Mouse (Mus musculus) lung, adult 18-20 months (tissue): ENCODE data around the gene Dpp9.
"Not testable (repeated sequence)": the region's sequence is repeated elsewhere in the genome, so short reads cannot be mapped to it uniquely, and the experiment has no call there.

Experiments
- DNase-seq, 2 experiments: peaks; one replicate each; pipeline ENCODE4 v3.0.0; 2022; ENCODE audit warnings: mixed read lengths in 2 of 2

Dpp9 gene

GRCm38 (mm10) chr17:56218377-56219191 is at the start of gene Dpp9:
TSS of gene Dpp9 (minus strand) at chr17:56218905.
- DNase-seq: peak; percentile 91 to 95

GRCm38 (mm10) chr17:56266271-56266670 is 47.6 kb upstream of the Dpp9 start:
- no peak for DNase-seq

GRCm38 (mm10) chr17:56265869-56266268 is 47.2 kb upstream of the Dpp9 start:
- DNase-seq: no peak

GRCm38 (mm10) chr17:56265011-56265410 is 46.3 kb upstream of the Dpp9 start:
- no peak for DNase-seq

DNA sequence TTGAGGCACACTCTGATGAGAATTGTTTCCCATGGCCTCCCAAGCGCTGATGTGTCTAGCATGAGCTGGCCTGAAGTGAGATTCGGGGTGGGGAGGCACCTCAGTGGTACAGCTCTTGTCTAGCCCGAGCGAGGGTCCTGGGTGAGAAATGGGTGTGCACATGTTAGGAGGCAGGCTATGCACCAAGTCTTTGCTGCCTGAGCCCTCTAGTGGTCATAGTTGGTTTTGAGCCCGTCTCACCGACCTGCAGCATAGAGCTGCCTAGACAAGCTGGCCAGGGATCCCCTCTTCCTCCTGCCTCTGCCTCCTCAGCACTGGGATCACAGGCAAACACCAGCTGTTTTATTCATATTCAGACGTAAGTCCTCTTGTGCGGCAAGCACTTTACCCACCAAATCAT is 45.3 kb upstream of the Dpp9 start:
- DNase-seq: peak; percentile 79 to 81

DNA sequence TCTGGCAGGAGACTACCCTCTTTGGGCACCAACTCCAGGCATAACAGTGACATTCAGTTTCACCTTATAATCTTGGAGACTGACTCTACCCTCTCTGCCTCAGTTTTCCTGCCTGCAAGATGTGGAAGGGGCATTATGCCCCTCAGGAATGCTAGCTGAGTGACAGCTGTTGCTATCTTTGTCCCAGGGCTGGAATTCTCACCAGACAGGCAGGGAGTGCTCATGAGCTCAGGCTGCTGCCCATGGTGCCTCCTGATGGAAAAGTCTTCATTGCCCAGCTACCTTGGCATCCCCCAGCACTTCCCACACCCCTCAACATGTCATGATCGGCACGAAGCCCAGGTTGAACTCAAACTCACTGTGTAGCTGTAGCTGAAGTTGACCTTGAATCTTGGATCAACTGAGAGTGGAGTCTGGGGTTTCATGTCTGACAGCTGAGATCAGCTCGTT is 44.0 kb upstream of the Dpp9 start:
- DNase-seq: no peak

DNA sequence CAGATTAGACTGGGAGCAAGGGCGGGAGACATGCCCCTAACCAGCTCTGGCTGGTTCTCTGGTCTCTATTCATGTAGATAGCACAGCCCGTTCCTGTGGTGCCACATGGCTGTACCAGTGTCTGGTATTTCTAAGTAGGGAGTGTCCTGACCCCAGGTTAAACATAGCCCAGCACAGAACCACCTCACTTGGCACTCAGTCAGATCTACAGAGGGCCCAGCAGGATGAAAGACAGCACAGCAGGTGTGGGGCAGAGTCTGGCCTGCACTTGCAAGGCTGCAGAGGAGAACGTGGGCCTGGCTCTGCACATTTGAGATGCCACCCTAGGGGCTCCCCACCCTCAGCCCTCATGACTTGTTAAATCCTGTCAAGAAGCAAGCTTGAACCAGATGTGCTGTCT is 42.5 kb upstream of the Dpp9 start:
- peak in 1 of 2 experiments; percentile 42 for DNase-seq

- no peak for DNase-seq
Measured at GRCm38 (mm10) chr17:56259301-56260037, 40.8 kb upstream of the Dpp9 start.

DNA sequence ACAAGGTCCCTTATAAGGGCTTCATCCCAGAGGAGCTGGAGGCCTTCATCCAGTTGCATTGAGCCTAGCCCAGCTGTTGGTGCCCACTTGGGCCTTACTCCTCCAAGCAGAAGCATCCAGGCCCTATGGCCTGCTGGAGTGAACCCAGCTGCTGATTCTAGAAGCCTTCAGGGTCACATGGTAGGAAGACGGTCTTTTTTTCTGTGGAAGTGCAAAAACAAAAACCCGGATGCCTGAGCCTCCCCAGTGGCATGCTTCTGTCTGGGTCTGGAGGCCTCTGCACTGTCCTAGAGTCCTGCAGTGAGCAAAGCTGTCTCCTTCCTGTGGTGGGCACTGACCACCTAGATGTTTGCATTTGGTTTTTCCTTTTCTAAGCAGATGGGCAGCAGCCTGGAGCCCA is 40.1 kb upstream of the Dpp9 start:
- not testable (repeated sequence) for DNase-seq

- not testable (repeated sequence) for DNase-seq
Measured at GRCm38 (mm10) chr17:56258269-56258668, 39.6 kb upstream of the Dpp9 start.

DNA sequence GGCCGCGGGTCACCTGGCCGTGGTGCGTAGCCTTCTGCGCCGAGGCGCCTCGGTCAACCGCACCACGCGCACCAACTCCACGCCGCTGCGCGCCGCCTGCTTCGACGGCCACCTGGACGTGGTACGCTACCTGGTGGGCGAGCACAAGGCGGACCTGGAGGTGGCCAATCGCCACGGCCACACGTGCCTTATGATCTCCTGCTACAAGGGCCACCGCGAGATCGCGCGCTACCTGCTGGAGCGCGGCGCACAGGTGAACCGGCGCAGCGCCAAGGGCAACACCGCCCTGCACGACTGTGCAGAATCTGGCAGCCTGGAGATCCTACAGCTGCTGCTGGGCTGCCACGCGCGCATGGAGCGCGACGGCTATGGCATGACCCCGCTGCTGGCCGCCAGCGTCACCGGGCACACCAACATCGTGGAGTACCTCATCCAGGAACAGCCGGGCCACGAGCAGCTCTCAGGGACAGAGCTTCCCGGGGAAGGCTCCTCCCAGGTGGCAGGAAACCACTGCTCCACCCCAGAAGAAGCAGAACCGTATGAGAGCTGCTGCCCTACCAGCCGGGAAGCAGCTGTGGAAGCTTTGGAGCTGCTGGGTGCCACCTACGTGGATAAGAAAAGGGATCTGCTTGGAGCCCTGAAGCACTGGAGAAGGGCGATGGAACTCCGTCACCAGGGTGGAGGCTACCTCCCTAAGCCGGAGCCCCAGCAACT is 38.6 kb upstream of the Dpp9 start:
- peak in 1 of 2 experiments; percentile 47 for DNase-seq

DNA sequence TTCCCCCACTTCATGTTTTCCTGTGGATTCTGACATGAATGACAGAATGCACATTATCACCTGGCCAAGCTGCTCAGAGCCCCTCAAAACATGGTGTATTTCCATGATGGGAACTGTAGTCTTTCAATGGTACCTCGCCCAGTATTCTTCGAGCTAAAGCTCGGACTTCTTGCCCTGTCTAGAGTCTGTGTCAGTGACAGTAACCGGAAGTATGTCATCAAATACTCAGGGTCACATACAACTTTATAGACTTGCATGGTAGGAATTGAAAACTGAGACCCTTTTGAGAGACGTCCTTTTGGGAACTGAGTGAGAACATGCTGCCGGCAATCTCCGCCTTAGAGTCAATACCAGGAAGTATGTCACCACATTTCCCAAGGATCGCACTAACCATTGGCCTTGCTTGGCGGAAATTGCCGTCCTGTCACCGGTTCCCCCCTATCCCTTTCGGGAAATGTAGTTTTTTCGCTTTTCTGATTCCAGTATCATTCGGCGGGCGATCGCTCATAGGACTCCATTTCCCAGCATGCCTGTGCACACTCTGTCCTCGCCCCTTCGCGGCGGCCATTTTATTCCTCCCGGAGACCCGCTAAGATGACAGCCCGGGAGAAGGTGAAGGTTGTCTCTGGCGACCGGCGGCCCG is 37.7 kb upstream of the Dpp9 start, which contains the start of gene Fem1a:
Gene Fem1a, plus strand, starts transcription at position 572 of the 643 bp plus-strand sequence.
- DNase-seq: peak; percentile 97

DNA sequence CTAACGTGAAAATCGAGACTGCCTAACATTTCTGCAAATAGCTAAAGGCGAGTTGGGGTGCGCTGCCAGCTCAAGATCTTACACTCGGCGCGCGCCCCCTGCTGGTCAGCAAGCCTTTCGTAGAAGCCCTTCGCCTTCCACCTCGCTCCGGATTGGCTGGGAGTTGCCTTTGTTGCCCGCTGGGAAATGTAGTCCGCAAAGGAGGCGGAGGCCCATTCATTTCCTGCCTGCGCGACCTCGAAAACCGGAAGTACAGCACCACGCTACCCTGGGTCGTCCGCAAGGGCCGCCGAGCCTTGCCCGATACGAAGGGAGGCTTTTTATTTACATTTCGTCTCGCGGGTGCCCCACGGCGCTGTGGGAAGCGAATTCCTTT is 37.1 kb upstream of the Dpp9 start:
- peak; percentile 98 to 99 for DNase-seq

DNA sequence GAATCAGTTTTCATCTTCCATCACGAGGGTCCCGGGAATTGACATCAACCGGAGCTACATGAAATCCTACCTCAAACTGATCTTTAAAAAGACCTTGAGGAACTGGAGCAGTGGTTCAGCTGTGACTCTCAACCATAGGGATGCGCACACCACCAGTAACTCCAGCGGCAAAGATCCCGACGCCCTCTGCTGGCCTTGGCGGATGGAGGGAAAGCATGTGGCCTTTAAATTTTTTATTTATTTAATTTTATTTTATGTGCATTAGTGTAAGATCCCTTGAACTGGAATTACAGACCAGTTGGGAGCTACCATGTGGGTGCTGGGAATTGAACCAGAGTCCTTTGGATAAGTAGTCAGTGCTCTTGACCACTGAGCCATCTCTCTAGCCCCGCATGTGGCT is 36.7 kb upstream of the Dpp9 start:
- DNase-seq: no peak

DNA sequence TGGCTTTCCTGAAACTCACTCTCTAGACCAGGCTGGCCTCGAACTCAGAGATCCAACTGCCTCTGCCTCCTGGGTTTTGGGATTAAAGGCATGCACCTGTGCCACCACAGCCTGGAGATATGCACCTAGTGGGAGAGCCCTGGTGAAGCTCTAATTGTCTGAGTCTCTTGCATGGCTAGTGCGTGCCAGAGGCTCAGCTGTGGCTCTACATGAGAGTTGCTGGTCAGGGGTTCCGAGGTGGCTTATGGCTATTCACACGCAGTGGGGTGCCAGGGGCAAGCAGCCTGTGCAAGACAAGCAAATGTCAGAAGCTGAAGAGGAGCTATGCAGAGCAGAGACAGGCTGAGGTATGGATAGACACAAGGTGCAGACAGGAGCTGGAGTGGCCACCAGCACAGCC is 36.0 kb upstream of the Dpp9 start:
- no peak for DNase-seq

DNA sequence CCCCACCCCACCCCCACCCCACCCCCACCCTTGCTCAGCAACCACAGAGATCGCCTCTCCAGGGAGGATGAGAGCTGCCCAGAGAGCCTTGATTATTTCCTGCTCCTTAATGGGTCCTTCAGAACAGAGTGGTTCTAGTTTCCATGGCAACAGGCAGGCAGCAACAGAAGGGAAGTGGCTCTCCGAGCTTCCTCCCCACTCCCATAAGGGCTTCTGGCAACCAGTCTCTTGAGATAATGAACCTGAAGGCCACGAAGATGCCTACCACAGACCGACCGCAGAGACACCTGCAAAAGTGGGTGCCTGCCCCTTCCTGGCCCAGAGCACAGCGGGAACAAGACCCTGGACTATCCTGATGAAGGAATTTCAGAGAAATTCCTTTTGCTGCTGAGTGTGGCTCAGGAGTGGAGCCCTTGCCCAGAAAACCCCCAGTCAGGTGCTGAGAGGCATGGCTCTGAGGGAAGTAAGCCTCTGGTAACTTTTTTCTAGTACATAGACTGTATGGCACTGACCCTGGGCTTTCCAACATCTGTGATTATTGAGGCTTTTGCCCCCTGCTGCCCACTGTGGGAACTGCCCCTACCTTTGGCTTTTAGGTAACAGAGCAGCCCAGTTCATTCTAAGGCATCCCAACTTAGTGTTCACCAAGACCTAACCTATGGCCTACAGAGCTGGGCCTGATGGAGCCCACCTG is 32.6 kb upstream of the Dpp9 start:
- peak; percentile 76 to 82 for DNase-seq

DNA sequence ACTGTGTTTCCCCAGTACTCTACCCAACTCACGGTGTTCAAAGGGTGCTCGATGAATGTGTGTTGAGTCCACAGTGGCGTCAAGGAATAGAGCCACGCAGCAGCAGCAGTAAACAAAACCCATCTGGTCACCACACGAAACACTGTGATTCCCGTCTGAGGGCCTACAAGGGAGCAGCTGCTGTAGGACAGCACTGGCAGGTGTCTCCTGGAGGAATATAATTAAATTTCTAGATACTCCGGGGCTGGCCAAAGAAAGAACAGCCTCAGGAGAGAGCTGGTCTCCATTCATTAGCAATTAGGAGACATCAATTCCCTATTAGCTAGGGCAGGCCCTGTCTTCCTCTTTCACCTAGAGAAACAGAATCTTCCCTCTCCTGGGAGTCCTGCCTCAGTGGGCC is 26.9 kb upstream of the Dpp9 start:
- DNase-seq: no peak

GRCm38 (mm10) chr17:56241541-56242401 is 23.1 kb upstream of the Dpp9 start:
- DNase-seq: peak; percentile 79 to 85

DNA sequence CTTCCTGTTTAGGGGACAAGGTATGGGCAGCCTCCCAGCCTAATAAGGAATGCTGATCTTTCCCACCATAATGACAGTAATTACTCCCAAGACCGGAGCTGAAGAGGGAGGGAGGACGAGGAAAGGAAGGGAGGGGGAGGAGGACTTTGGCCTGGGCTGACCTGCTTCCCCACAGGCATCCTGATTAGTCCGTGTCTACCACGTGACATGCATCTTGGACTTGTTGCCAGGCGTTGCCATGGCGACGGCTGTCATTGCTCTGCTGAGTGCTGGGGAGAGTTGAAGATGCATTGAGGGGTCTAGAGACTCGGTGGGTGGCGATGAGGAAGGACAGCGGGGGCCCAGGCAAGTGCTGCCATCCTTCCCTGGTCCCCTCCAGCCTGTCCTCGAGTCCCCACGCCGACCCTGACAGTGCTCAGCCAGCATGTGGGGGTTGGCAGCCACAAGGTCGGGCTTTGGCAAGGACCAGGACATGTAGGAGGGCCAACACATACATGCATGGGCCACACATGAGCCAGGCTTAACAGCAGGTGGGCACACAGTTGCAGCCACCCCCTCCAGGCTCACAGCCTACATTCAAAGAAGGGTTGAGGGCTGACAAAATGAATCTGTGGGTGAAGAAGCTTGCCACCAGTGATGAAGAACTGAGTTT is 15.2 kb upstream of the Dpp9 start:
- DNase-seq: no peak

DNA sequence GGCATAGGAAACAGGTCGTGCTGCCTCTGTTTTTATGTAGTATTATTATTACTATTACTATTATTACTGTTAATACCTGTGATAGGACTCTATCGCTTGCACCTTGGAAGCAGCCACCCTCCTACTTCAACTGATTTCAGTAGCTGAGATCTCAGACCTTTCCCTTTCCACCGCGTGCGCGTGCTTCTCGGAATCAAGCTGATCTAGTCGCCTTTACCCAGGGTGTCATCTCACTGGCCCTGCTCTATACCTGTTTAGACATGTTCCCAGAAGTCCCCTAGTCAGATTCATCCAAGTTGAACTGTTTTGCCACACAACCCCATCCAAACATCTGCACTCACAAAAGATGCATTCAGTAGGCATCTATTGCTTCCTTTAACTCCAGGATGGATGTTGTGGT is 14.7 kb upstream of the Dpp9 start:
- no peak for DNase-seq

GRCm38 (mm10) chr17:56229943-56230342 is 11.2 kb upstream of the Dpp9 start:
- no peak for DNase-seq
